Mouse (Mus musculus) kidney, adult 2 months (tissue): ENCODE data around the gene Ccnb1ip1.

Experiments
- CTCF ChIP-seq: fragments of 200-500 bp; conservative IDR thresholded peaks from 2 replicates; pipeline ENCODE4 v1.5.1; 2011; ENCODE audit warnings: low read depth, mild to moderate bottlenecking, control low read depth, low read length, moderate library complexity, mixed read lengths; ENCODE audit not compliant: insufficient read depth, insufficient read length
- POLR2A ChIP-seq: fragments of 200-500 bp; IDR thresholded peaks from one replicate; pipeline ENCODE4 v1.6.1; 2011; ENCODE audit warnings: low read depth, low read length, control low read depth

GRCm38 (mm10) chr14:50758416-50759085, 49.0 kb downstream of the Ccnb1ip1 start:
- TF ChIP-seq POLR2A = no peak
- TF ChIP-seq CTCF = no peak
